Mouse (Mus musculus) C2C12 (cell line): ENCODE measurements around the gene Emc1. TPM values are rescaled to one million over a fixed set of nuclear protein-coding genes. Genes with fewer than 3 reads are reported as not detected.
A peak's percentile ranks its signal among the peaks of the same experiment; 100 is the strongest.

Experiments used
- H3K27me3 ChIP-seq: one replicate; pipeline ENCODE4 v1.6.1; 2011; ENCODE audit not compliant: control insufficient read depth, insufficient read depth, insufficient read length
- H3K36me3 ChIP-seq: one replicate; pipeline ENCODE4 v1.6.1; 2011; ENCODE audit not compliant: control insufficient read depth, insufficient read depth
- H3K4me3 ChIP-seq: one replicate; pipeline ENCODE4 v1.5.1; 2011; ENCODE audit warnings: mild to moderate bottlenecking, control low read depth; ENCODE audit not compliant: poor library complexity, insufficient read depth, severe bottlenecking
- H3K79me2 ChIP-seq: one replicate; pipeline ENCODE4 v1.6.1; 2011; ENCODE audit not compliant: control insufficient read depth, insufficient read depth
- H3K79me3 ChIP-seq: one replicate; pipeline ENCODE4 v1.6.1; 2011; ENCODE audit warnings: low read depth, control low read depth
- H3ac ChIP-seq: one replicate; pipeline ENCODE3; 2011; ENCODE audit warnings: low read depth; ENCODE audit not compliant: control insufficient read depth, insufficient read length
- CEBPB ChIP-seq: IDR thresholded peaks from one replicate; pipeline ENCODE4 v1.6.1; 2011; ENCODE audit warnings: low read depth, mild to moderate bottlenecking, control low read depth, moderate library complexity
- CTCF ChIP-seq: IDR thresholded peaks from one replicate; pipeline ENCODE4 v1.5.1; 2011; ENCODE audit not compliant: control insufficient read depth, insufficient read depth, insufficient read length
- FOSL1 ChIP-seq: IDR thresholded peaks from one replicate; pipeline ENCODE4 v1.8.0; 2011; ENCODE audit warnings: mild to moderate bottlenecking, low read length; ENCODE audit not compliant: poor library complexity, insufficient read depth, severe bottlenecking
- MAX ChIP-seq: IDR thresholded peaks from one replicate; pipeline ENCODE4 v1.6.1; 2011; ENCODE audit warnings: mild to moderate bottlenecking, control low read depth
- MYOD1 ChIP-seq: IDR thresholded peaks from one replicate; pipeline ENCODE4 v1.6.1; 2011; ENCODE audit warnings: low read depth; ENCODE audit not compliant: control insufficient read depth, insufficient read length
- MYOG ChIP-seq: IDR thresholded peaks from one replicate; pipeline ENCODE4 v1.6.1; 2011; ENCODE audit not compliant: control insufficient read depth, insufficient read length; ENCODE audit errors: extremely low read depth
- USF1 ChIP-seq: IDR thresholded peaks from one replicate; pipeline ENCODE4 v1.6.1; 2011; ENCODE audit warnings: low read depth, mild to moderate bottlenecking, control low read depth, moderate library complexity
- polyA plus RNA-seq: library from polyadenylated mRNA; unstranded; fragments of >200 nt; fragmentation: generic; extraction: Trizol; gene quantifications from one replicate; pipeline ENCODE4 v1.2.1, GENCODE M21; 2012; ENCODE audit warnings: missing spikeins

Emc1 gene
- polyA plus RNA-seq, 1 experiment: 16.7 TPM

DNA sequence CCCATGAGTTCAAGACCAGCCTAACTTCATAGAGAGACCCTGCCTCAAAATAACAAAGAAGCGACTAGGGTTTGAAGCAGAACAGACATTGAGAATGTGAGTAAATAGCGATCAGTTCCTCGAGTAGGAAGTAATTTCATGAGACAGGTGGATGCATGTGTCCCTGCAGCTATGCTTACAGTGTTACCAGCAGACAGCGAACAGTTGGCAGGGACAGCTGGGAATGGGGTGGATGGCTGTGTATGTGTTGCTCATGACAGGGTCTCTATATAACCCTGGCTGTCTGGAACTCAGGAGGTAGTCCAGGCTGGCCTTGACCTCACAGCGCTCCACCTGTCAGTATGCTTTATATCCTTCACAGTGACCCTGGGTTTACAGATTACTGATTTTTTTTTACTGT is 15.7 kb downstream of the Emc1 start:
- H3K79me3 ChIP-seq: no peaks in the 10 kb centered on the region
- TF ChIP-seq MYOG (no peak), CTCF (no peak), FOSL1 (no peak), MYOD1 (no peak)
- peaks cover 73% of the 10 kb centered on the region for H3K36me3 ChIP-seq
- no peak overlapping the region for H3K4me3 ChIP-seq
- no peak overlapping the region for H3ac ChIP-seq
- no peaks in the 10 kb centered on the region for H3K79me2 ChIP-seq
- H3K27me3 ChIP-seq: no peaks in the 10 kb centered on the region

DNA sequence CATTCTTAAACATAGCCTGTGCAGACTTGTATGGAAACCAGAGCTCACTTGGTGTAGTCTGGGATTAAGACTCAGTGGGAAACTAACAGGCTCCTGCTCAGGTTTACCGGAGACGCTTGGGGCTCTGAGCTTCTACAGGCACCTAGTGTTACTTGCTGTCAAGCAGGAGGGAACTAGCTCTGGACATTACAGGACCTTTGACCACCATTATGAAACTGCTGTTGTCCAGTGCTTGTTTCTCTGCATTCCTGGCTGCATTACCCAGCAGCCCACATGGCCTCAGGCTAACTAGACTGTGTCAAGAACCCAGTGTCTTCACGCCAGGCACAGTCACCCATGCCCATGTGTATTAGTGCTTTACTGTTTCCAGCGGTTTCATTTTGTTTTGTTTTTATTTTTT is 20.7 kb downstream of the Emc1 start:
- TF ChIP-seq FOSL1 (no peak), MYOG (no peak), MAX (no peak), USF1 (no peak), CEBPB (no peak), CTCF (no peak), MYOD1 (no peak)
- peaks cover 4% of the 10 kb centered on the region for H3K79me2 ChIP-seq
- peaks cover 2% of the 10 kb centered on the region for H3K79me3 ChIP-seq
- no peak overlapping the region for H3K4me3 ChIP-seq
- no peak overlapping the region for H3ac ChIP-seq
- peaks cover 72% of the 10 kb centered on the region for H3K36me3 ChIP-seq
- H3K27me3 ChIP-seq: no peaks in the 10 kb centered on the region

DNA sequence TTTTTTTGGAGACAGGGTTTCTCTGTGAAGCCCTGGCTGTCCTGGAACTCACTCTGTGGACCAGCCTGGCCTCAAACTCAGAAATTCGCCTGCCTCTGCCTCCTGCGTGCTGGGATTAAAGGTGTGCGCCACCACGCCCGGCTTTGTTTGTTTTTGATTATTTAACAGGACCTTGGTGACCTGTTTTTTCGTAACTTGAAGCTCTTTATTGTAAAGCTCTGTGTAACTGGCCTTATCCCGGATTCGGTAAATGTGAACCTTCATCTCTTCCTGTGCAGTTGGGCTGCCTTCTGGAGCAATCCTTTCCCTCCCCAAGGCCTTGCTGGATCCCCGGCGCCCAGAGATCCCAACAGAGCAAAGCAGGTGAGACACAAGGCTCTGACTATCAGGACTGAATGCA is 21.1 kb downstream of the Emc1 start:
- no peak for TF ChIP-seq MYOG
- TF ChIP-seq USF1: no peak
- TF ChIP-seq CEBPB: no peak
- no peak for TF ChIP-seq CTCF
- TF ChIP-seq FOSL1: no peak
- TF ChIP-seq MYOD1: no peak
- no peak for TF ChIP-seq MAX
- Histone ChIP-seq H3ac (no peak overlapping the region), H3K27me3 (no peaks in the 10 kb centered on the region), H3K36me3 (peaks cover 76% of the 10 kb centered on the region), H3K4me3 (no peak overlapping the region), H3K79me3 (peaks cover 2% of the 10 kb centered on the region), H3K79me2 (peaks cover 8% of the 10 kb centered on the region)

DNA sequence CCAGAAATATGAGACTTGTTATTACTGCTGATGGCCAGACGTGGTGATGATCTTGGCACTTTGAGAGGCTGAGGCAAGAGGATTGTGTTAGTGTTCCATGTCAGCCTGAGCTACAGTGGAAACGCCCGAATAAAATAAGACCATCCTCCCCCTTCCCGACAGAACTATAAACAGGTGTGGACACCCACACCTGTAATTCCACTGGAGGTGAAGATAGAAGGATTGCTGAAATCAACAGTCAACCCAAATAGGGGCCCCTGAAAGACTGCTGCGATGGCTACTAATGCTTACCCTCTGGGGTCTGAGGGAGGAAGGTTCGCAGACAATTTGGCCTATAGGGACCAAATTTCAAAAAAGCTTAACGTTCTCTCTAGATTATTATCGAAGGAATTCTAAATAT is 27.3 kb downstream of the Emc1 start:
- Histone ChIP-seq H3K4me3 (peak overlapping the region; percentile 89), H3K36me3 (peaks cover 49% of the 10 kb centered on the region), H3K79me2 (peaks cover 66% of the 10 kb centered on the region), H3ac (peak overlapping the region; percentile 46), H3K79me3 (peaks cover 41% of the 10 kb centered on the region), H3K27me3 (no peaks in the 10 kb centered on the region)
- no peak for TF ChIP-seq MYOG
- no peak for TF ChIP-seq FOSL1
- no peak for TF ChIP-seq CEBPB
- TF ChIP-seq MAX: no peak
- no peak for TF ChIP-seq USF1
- no peak for TF ChIP-seq CTCF
- TF ChIP-seq MYOD1: no peak

DNA sequence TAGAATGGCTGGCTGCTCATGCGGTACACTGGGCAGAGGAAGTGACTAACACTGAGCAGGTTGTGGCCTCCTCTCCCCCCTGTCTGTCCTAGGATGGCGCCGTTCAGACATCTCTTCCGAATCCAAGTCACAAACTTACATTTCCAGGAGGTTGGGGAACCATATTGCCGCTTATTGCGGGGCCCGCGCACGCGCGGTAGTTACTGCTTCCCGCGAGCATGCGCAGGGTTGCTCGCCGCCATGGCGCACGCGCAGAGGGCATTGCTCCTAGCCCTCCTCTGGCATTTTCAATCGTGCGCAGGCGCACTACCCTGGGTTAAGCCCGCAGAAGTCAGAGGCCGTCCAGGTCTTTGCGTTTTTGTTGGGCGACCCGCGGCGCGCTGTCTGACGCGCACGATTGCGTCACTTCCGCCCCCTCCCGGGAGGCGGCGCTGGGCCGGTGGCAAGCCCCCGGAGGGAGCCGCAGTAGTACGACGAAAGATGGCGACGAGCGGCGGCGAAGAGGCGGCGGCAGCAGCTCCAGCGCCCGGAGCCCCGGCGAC is 27.9 kb downstream of the Emc1 start:
- Histone ChIP-seq H3K79me3 (peaks cover 46% of the 10 kb centered on the region), H3K4me3 (peak overlapping the region; percentile 89), H3K79me2 (peaks cover 72% of the 10 kb centered on the region), H3K36me3 (peaks cover 43% of the 10 kb centered on the region), H3K27me3 (no peaks in the 10 kb centered on the region), H3ac (peak overlapping the region; percentile 97)
- TF ChIP-seq CEBPB (peak; percentile 66), MYOG (no peak), MYOD1 (no peak), USF1 (no peak)

DNA sequence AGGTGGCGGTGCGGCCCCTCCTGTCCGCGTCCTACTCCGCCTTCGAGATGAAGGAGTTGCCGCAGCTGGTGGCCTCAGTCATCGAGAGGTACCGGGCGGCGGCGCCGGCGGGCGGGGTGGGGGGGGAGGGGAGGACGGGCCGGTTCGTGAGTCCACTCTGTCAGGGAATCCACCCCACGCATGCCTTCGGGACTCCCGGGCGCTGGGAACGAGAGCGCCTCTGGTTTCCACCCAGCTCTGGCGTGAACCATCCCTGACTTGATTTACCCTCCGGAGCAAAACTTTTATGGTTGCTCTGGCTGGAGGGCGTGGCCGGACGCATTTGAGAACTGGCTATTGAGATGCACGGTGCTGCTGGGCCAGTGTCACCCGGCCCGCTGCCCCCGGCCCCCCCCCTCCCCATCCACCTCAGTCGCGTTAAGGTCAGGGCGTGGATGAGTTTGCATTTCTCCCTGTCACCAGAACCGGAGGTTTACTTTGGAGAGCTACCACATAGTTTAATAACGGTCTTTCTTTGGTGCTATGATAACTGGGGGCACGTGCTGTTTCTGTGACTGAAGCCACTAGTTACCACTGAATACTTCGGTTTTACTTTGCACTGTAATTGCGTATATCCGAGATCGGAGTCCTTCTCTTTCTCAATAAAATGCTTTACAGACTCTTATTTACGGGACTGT is 28.5 kb downstream of the Emc1 start:
- peaks cover 78% of the 10 kb centered on the region for H3K79me2 ChIP-seq
- peaks cover 52% of the 10 kb centered on the region for H3K79me3 ChIP-seq
- peak overlapping the region; percentile 89 for H3K4me3 ChIP-seq
- TF ChIP-seq CTCF (no peak), USF1 (peak; percentile 15)
- H3K27me3 ChIP-seq: no peaks in the 10 kb centered on the region
- peak overlapping the region; percentile 68 for H3ac ChIP-seq
- H3K36me3 ChIP-seq: peaks cover 37% of the 10 kb centered on the region
